Mouse (Mus musculus): ENCODE data around the gene Adamts17.

GRCm38 (mm10) chr7:67034369-67034768 lies 194.8 kb downstream of the Adamts17 start:
- no peak for TF ChIP-seq CTCF (IDR thresholded peaks at IDR 0.05; ENCODE audit: borderline replicate concordance, extremely low read depth, insufficient read depth, insufficient read length)
- TF ChIP-seq POLR2A (IDR thresholded peaks at IDR 0.05; ENCODE audit: borderline replicate concordance, extremely low read depth, insufficient read depth, insufficient read length, poor library complexity, severe bottlenecking): no peak

Measured in brain, embryonic 14.5 days (tissue).